Mouse (Mus musculus) bone marrow, adult 2 months (tissue): ENCODE measurements at regions not wholly inside any gene's neighbourhood (a gene's known extent, or its start where the extent isn't known, plus 50 kb on each side); places are given as distances from the start of the nearest gene placed in this dataset.

Experiments
- H3K27ac ChIP-seq: fragments of 200-500 bp; 2 replicates; pipeline ENCODE4 v1.5.1; 2012; ENCODE audit warnings: low read depth, mild to moderate bottlenecking, control low read depth, inconsistent platforms, low read length; ENCODE audit not compliant: control insufficient read depth, poor library complexity, insufficient read depth
- H3K4me1 ChIP-seq: fragments of 200-500 bp; 2 replicates; pipeline ENCODE4 v1.6.1; 2011; ENCODE audit warnings: low read length; ENCODE audit not compliant: control insufficient read depth, insufficient read depth
- H3K4me3 ChIP-seq: fragments of 200-500 bp; replicated peaks from 2 replicates; pipeline ENCODE3; 2011; ENCODE audit warnings: mild to moderate bottlenecking, low read depth, low read length, control low read depth; ENCODE audit not compliant: control insufficient read depth
- CTCF ChIP-seq: fragments of 200-500 bp; IDR thresholded peaks from 2 replicates; pipeline ENCODE4 v1.5.1; 2011; ENCODE audit warnings: low read length, control low read depth; ENCODE audit not compliant: control insufficient read depth, insufficient read depth
- POLR2A ChIP-seq: fragments of 200-500 bp; IDR thresholded peaks from 2 replicates; pipeline ENCODE4 v1.6.1; 2011; ENCODE audit warnings: low read depth, mild to moderate bottlenecking, control low read depth, low read length, borderline replicate concordance; ENCODE audit not compliant: control insufficient read depth
- WGBS: fragments of 180-500 bp; shearing (Covaris S2); methylation state at CpG from one replicate; pipeline ENCODE4 v1.1.7; 2018; 5-methylcytosine and 5-hydroxymethylcytosine counted together

GRCm38 (mm10) chr1:73530326-73530725, 514.6 kb upstream of the Tnp1 start:
- TF ChIP-seq POLR2A (no peak), CTCF (no peak)
- 71% methylated on average over 2 of the region's 2 CpGs for WGBS
- Histone ChIP-seq H3K4me3 (no peak overlapping the region), H3K27ac (no peak overlapping the region), H3K4me1 (no peaks in the 10 kb centered on the region; the same call in 1 of the 2 replicates)

GRCm38 (mm10) chr1:73528623-73529022, 512.9 kb upstream of the Tnp1 start:
- TF ChIP-seq CTCF: no peak
- TF ChIP-seq POLR2A: no peak
- H3K4me1 ChIP-seq: no peaks in the 10 kb centered on the region; the same call in 1 of the 2 replicates
- no peak overlapping the region for H3K27ac ChIP-seq
- WGBS: 89% methylated on average over 1 of the region's 1 CpGs
- no peak overlapping the region for H3K4me3 ChIP-seq

- Histone ChIP-seq H3K4me1 (no peaks in the 10 kb centered on the region), H3K4me3 (no peak overlapping the region), H3K27ac (no peak overlapping the region)
- TF ChIP-seq CTCF (no peak), POLR2A (no peak)
- 83% methylated on average over 8 of the region's 8 CpGs for WGBS
These were observed 500.7 kb upstream of the Tnp1 start for GRCm38 (mm10) chr1:73516441-73516840.

GRCm38 (mm10) chr1:73515781-73516180, 500.1 kb upstream of the Tnp1 start:
- Histone ChIP-seq H3K4me3 (no peak overlapping the region), H3K27ac (no peak overlapping the region), H3K4me1 (no peaks in the 10 kb centered on the region)
- WGBS: 75% methylated on average over 5 of the region's 5 CpGs
- TF ChIP-seq POLR2A (no peak), CTCF (no peak)

GRCm38 (mm10) chr1:73513822-73514221, 498.1 kb upstream of the Tnp1 start:
- Histone ChIP-seq H3K4me1 (no peaks in the 10 kb centered on the region), H3K27ac (no peak overlapping the region), H3K4me3 (no peak overlapping the region)
- WGBS: 64% methylated on average over 5 of the region's 5 CpGs
- no peak for TF ChIP-seq CTCF
- TF ChIP-seq POLR2A: no peak

- Histone ChIP-seq H3K4me1 (no peaks in the 10 kb centered on the region), H3K4me3 (no peak overlapping the region), H3K27ac (no peak overlapping the region)
- WGBS: 91% methylated on average over 2 of the region's 2 CpGs
- TF ChIP-seq CTCF (no peak), POLR2A (no peak)
These were observed 497.1 kb upstream of the Tnp1 start for GRCm38 (mm10) chr1:73512836-73513235.

- WGBS: 71% methylated on average over 10 of the region's 10 CpGs
These were observed 491.5 kb upstream of the Tnp1 start for GRCm38 (mm10) chr1:73507071-73507754.

GRCm38 (mm10) chr1:73503611-73504010, 487.9 kb upstream of the Tnp1 start:
- no peak overlapping the region for H3K4me3 ChIP-seq
- no peak overlapping the region for H3K27ac ChIP-seq
- no peaks in the 10 kb centered on the region for H3K4me1 ChIP-seq
- TF ChIP-seq POLR2A: no peak
- TF ChIP-seq CTCF: no peak
- 67% methylated on average over 4 of the region's 4 CpGs for WGBS

More at GRCm38 (mm10) chr1:73507071-73507754, 491.5 kb upstream of the Tnp1 start:
- no peak overlapping the region for H3K27ac ChIP-seq
- no peak overlapping the region for H3K4me3 ChIP-seq
- TF ChIP-seq POLR2A (no peak), CTCF (no peak)
- H3K4me1 ChIP-seq: no peaks in the 10 kb centered on the region
